Mouse (Mus musculus) bone marrow macrophage, adult 2 months (primary cell): ENCODE results near the gene Borcs5. TPM values are rescaled to one million over a fixed set of nuclear protein-coding genes. Genes with fewer than 3 reads are reported as not detected.
A peak's percentile ranks its signal among the peaks of the same experiment; 100 is the strongest.

Experiments used
- H3K27ac ChIP-seq: 2 replicates; pipeline ENCODE4 v1.5.1; 2012; ENCODE audit warnings: low read depth, low read length; ENCODE audit not compliant: insufficient read depth
- H3K4me1 ChIP-seq: 2 replicates; pipeline ENCODE4 v1.6.1; 2012; ENCODE audit warnings: low read length; ENCODE audit not compliant: control insufficient read depth, insufficient read depth
- H3K4me3 ChIP-seq: 2 replicates; pipeline ENCODE4 v1.5.1; 2012; ENCODE audit warnings: mild to moderate bottlenecking, low read length, moderate library complexity; ENCODE audit not compliant: insufficient read depth
- CTCF ChIP-seq: IDR thresholded peaks from 2 replicates; pipeline ENCODE4 v1.5.1; 2012; ENCODE audit warnings: low read depth, mild to moderate bottlenecking, low read length, moderate library complexity
- POLR2A ChIP-seq: IDR thresholded peaks from 2 replicates; pipeline ENCODE4 v1.6.1; 2012; ENCODE audit warnings: mild to moderate bottlenecking, low read depth, low read length, borderline replicate concordance
- polyA plus RNA-seq: library from polyadenylated mRNA; stranded (reverse); fragments of >200 nt; gene quantifications from 2 replicates; pipeline ENCODE4 v1.2.4, GENCODE M21; 2012; ENCODE audit not compliant: missing spikeins, insufficient read depth, insufficient read length

The Borcs5 gene
- polyA plus RNA-seq, 1 experiment = 4.5 TPM

DNA sequence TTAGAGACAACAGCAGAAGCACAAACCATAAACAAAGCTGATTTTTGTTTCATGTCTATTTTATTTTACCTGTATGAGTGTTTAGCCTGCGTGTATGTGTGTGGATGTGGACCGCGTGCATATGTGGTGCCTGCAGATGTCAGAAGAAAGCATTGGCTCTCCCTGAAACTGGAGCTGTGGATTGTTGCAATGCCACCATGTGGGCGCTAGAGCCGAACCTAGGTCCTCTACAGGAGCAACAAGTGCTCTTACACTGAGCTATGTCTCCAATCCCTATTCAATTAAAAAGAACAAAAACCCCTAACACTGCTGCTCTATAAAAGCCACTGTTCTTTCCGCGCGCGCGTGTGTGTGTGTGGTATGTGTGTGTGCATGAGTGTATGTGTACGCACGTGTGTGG, 13.9 kb upstream of the Borcs5 start:
- Histone ChIP-seq H3K4me3 (no peak overlapping the region), H3K27ac (no peak overlapping the region), H3K4me1 (peaks cover 14% of the 10 kb centered on the region)
- TF ChIP-seq CTCF (no peak), POLR2A (no peak)

DNA sequence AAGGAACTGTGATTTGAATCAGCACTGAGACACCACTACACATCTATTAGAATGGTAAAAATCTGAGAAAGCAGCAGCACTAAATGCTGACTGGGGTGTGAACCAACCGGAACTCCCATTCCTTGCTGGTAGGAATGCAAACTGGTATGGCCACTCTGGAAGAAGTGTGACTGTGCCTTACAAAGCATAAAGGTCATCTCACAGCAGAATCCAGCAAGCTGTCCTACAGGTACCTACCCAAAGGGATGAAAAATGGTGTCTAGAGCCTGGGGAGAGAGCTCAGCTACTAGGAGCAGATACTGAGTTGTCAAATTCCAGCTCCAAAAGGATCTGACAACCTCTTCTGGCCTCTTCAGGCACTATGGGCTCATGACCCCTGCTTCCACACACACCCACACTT, 12.7 kb upstream of the Borcs5 start:
- Histone ChIP-seq H3K4me3 (no peak overlapping the region), H3K4me1 (peaks cover 10% of the 10 kb centered on the region)
- TF ChIP-seq POLR2A (no peak), CTCF (no peak)

GRCm38 (mm10) chr6:134630447-134630846, 8.9 kb upstream of the Borcs5 start:
- Histone ChIP-seq H3K4me1 (peaks cover 12% of the 10 kb centered on the region), H3K27ac (no peak overlapping the region)

More for the DNA sequence above, 12.7 kb upstream of the Borcs5 start:
- H3K27ac ChIP-seq = no peak overlapping the region

GRCm38 (mm10) chr6:134631947-134632687, 7.2 kb upstream of the Borcs5 start, which contains the start of gene Mansc1:
Mansc1 (minus strand) TSS chr6:134632488.
- Histone ChIP-seq H3K27ac (no peak within 1 kb of the TSS), H3K4me3 (no peak within 1 kb of the TSS), H3K4me1 (peaks cover 17% of the 10 kb centered on the region)
- TF ChIP-seq POLR2A (no peak), CTCF (no peak)

More at GRCm38 (mm10) chr6:134630447-134630846, 8.9 kb upstream of the Borcs5 start:
- TF ChIP-seq POLR2A (no peak), CTCF (no peak)
- no peak overlapping the region for H3K4me3 ChIP-seq

GRCm38 (mm10) chr6:134632756-134633155, 6.6 kb upstream of the Borcs5 start:
- peaks cover 17% of the 10 kb centered on the region for H3K4me1 ChIP-seq
- H3K27ac ChIP-seq = no peak overlapping the region
- TF ChIP-seq CTCF (no peak), POLR2A (no peak)
- no peak overlapping the region for H3K4me3 ChIP-seq

- peaks cover 17% of the 10 kb centered on the region for H3K4me1 ChIP-seq
- no peak for TF ChIP-seq POLR2A
- no peak overlapping the region for H3K4me3 ChIP-seq
- H3K27ac ChIP-seq = no peak overlapping the region
Observed at GRCm38 (mm10) chr6:134633553-134633952, 5.8 kb upstream of the Borcs5 start.

- no peak for TF ChIP-seq POLR2A
- no peak for TF ChIP-seq CTCF
- Histone ChIP-seq H3K27ac (no peak overlapping the region), H3K4me1 (peaks cover 9% of the 10 kb centered on the region), H3K4me3 (no peak overlapping the region)
Observed at GRCm38 (mm10) chr6:134636476-134636875, 2.8 kb upstream of the Borcs5 start.

DNA sequence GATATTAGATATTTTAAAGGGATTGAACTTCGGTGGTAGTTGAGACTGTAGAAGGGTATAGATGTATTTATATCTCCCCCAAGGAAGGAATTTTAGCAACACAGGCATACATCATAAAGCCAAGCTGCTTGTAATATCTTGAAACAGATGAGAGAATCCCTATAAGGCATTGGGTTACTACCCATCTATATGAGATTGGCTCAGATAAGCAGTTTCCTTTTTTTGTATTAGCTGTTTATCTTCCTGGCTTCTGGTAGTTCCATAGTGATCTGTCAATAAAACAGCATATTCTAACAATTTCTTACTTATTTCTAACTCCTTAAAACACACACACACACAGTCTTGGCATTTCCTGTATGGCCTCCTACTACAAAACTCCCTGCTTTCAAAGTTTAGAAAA, 590 bp downstream of the Borcs5 start:
- no peak for TF ChIP-seq POLR2A
- TF ChIP-seq CTCF = no peak
- H3K4me1 ChIP-seq = peaks cover 14% of the 10 kb centered on the region
- H3K4me3 ChIP-seq = no peak overlapping the region
- H3K27ac ChIP-seq = no peak overlapping the region

DNA sequence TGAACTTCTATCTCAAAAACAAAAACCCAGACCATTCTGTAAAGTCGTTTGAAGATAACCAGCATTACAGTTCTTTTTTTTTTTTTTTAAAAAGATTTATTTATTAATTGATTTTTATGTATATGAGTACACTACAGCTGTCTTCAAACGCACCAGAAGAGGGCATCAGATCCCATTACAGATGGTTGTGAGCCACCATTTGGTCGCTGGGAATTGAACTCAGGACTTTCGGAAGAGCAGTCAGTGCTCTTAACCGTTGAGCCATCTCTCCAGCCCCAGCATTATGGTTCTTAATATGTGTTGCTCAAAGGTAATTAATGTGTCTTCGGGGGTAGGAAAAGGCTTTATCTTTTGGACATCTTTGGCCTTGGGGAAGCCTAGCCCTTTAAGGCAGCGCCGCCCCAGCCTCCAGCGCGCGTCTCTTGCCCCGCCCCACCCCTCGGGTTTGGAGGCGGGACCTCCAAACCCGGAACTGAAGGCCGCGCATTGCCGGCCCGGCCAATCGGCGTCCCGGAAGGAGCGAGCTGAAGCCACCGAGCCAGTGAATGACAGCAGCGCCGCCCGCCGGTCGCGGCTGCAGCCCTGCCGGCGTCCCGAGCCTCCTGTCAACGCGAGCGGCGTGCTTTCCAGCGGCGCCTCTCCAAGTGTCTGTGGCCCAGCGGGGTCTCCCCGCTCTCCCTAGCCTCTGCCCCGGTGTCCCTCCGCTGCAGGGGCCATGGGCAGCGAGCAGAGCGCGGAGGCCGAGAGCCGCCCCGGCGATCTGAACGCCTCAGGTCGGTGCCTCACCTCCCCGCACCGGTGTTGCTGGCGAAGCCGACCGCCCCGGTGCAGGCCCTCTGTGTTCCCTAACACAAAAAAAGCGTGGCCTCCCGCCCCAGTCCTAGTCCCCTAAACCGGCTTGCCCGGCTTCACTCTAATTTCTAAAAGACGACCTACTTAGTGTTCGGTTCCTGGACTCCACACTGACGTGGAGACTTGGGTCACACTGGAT, 1.5 kb downstream of the Borcs5 start:
- Histone ChIP-seq H3K4me1 (peaks cover 7% of the 10 kb centered on the region), H3K4me3 (peak overlapping the region; percentile 92), H3K27ac (peak overlapping the region; percentile 48)
- TF ChIP-seq CTCF (no peak), POLR2A (no peak)
